Mouse (Mus musculus): Measurements from ENCODE around the gene Palm2. TPM values are rescaled to one million over a fixed set of nuclear protein-coding genes. Genes with fewer than 3 reads are reported as not detected.
A peak's percentile ranks its signal among the peaks of the same experiment; 100 is the strongest.
"Not testable (repeated sequence)": the region's sequence is repeated elsewhere in the genome, so short reads cannot be mapped to it uniquely, and the experiment has no call there.

The Palm2 gene
- polyA plus RNA-seq (2015; fragmentation: Nextera tagmentation; extraction: Ambion mirVana): 2.7 and 2.9 TPM in 2 replicates

GRCm38 (mm10) chr4:57433941-57434704, at the start of gene Palm2:
Palm2 (plus strand) TSS chr4:57434247.
- peak; percentile 78 for ATAC-seq
- H3K4me1 ChIP-seq (ENCODE audit: control insufficient read depth, insufficient read depth, low read length): peaks cover 14% of the 10 kb centered on the region
- H3K36me3 ChIP-seq (ENCODE audit: control insufficient read depth, insufficient read depth, low read length): no peaks in the 10 kb centered on the region
- H3K9ac ChIP-seq (ENCODE audit: low read depth, low read length): peak within 1 kb of the TSS; percentile 66
- under 1% methylated on average over 67 of the region's 67 CpGs for WGBS
- peak within 1 kb of the TSS; percentile 67 for H3K4me3 ChIP-seq (ENCODE audit: low read length)
- H3K4me2 ChIP-seq (ENCODE audit: low read depth, low read length): peak within 1 kb of the TSS; percentile 100
- peaks cover 17% of the 10 kb centered on the region for H3K27me3 ChIP-seq (replicated peaks; ENCODE audit: control insufficient read depth, insufficient read depth, low read length)
- no peaks in the 10 kb centered on the region for H3K9me3 ChIP-seq (ENCODE audit: control insufficient read depth, low read length)
- no peak within 1 kb of the TSS for H3K27ac ChIP-seq (ENCODE audit: low read length)

- no peaks in the 10 kb centered on the region for H3K9me3 ChIP-seq (ENCODE audit: control insufficient read depth, low read length)
Measured at GRCm38 (mm10) chr4:57384355-57384754, 49.7 kb upstream of the Palm2 start.

DNA sequence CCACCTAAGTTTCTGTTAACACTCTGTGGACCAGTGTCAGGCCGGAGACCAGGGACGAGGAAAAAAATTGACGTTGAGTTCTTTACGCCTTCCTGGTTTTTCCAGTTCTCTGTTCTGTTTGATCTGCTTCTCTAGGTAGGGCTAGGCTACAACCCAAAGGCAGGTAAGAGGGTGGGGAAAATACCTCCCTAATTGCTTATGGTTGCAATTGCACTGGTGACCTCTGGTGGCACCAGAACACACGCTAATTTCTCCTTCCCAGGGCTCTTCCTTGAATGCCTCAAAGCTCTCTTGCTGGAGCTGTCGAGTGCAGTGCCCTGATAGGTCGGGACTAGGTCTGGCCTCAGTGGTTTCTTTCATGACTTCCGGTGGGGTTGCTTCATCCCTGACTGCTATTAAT, 42.9 kb upstream of the Palm2 start:
- Histone ChIP-seq H3K27ac (ENCODE audit: low read length) (no peak overlapping the region), H3K4me3 (ENCODE audit: low read length) (no peak overlapping the region), H3K4me1 (ENCODE audit: control insufficient read depth, insufficient read depth, low read length) (no peaks in the 10 kb centered on the region), H3K9ac (ENCODE audit: low read depth, low read length) (no peak overlapping the region), H3K9me3 (ENCODE audit: control insufficient read depth, low read length) (no peaks in the 10 kb centered on the region), H3K27me3 (replicated peaks; ENCODE audit: control insufficient read depth, insufficient read depth, low read length) (no peaks in the 10 kb centered on the region), H3K36me3 (ENCODE audit: control insufficient read depth, insufficient read depth, low read length) (no peaks in the 10 kb centered on the region), H3K4me2 (ENCODE audit: low read depth, low read length) (no peak overlapping the region)
- peak; percentile 52; the same call in 1 of the 2 replicates for ATAC-seq
- WGBS: 48% methylated on average over 8 of the region's 8 CpGs

More at GRCm38 (mm10) chr4:57384355-57384754, 49.7 kb upstream of the Palm2 start:
- no peak for ATAC-seq
- H3K9ac ChIP-seq (ENCODE audit: low read depth, low read length): no peak overlapping the region
- 92% methylated on average over 2 of the region's 2 CpGs for WGBS
- H3K4me1 ChIP-seq (ENCODE audit: control insufficient read depth, insufficient read depth, low read length): no peaks in the 10 kb centered on the region
- no peak overlapping the region for H3K4me2 ChIP-seq (ENCODE audit: low read depth, low read length)
- H3K27me3 ChIP-seq (replicated peaks; ENCODE audit: control insufficient read depth, insufficient read depth, low read length): no peaks in the 10 kb centered on the region
- no peaks in the 10 kb centered on the region for H3K36me3 ChIP-seq (ENCODE audit: control insufficient read depth, insufficient read depth, low read length)
- H3K4me3 ChIP-seq (ENCODE audit: low read length): no peak overlapping the region
- no peak overlapping the region for H3K27ac ChIP-seq (ENCODE audit: low read length)

DNA sequence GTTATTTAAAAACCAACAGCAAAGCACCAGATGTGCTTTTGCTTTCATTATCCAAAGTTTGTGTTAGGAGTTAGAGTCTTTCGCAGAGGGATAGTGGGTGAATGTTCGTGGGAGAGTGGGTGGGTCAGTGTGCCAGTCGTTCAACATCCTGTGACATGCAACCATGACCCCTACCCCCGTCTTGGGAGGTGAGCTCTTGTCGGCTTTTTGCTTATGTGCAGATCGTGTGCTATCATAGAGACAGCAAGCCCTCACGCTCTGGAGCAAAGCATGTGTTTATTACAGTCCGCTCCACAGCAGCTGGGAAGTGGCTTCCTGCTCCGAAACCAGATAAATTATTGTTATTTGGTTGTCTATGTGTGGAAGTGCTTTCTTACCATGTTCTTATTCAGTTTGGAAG, 37.6 kb upstream of the Palm2 start:
- H3K27me3 ChIP-seq (replicated peaks; ENCODE audit: control insufficient read depth, insufficient read depth, low read length): no peaks in the 10 kb centered on the region
- H3K27ac ChIP-seq (ENCODE audit: low read length): no peak overlapping the region
- H3K4me2 ChIP-seq (ENCODE audit: low read depth, low read length): no peak overlapping the region
- ATAC-seq: no peak
- no peaks in the 10 kb centered on the region for H3K4me1 ChIP-seq (ENCODE audit: control insufficient read depth, insufficient read depth, low read length)
- H3K9ac ChIP-seq (ENCODE audit: low read depth, low read length): no peak overlapping the region
- H3K9me3 ChIP-seq (ENCODE audit: control insufficient read depth, low read length): no peaks in the 10 kb centered on the region
- WGBS: 48% methylated on average over 9 of the region's 9 CpGs
- H3K4me3 ChIP-seq (ENCODE audit: low read length): 0 out of 2 replicates have a peak overlapping the region, but pooled peaks have one; percentile 6
- H3K36me3 ChIP-seq (ENCODE audit: control insufficient read depth, insufficient read depth, low read length): no peaks in the 10 kb centered on the region

DNA sequence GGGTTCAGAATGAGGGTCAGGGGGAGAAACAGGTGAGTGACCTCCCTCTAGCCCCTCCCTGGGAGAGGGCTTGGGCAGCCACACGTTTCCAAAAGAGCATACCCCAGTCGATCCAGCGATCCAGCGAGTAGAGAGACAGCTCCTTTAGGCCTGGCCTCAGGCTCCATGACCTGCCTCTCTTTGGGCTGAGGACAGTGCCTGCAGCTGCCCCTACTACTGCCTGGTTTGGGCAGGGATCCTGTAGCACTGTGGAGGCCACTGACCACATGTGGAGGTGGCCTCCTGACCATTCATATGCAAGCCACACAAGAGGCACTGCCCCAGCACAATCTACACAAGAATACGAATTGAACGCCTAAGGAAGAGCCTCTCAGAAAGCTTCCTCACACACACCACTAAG, 21.7 kb upstream of the Palm2 start:
- H3K4me1 ChIP-seq (ENCODE audit: control insufficient read depth, insufficient read depth, low read length); ATAC-seq; H3K9me3 ChIP-seq (ENCODE audit: control insufficient read depth, low read length); H3K27ac ChIP-seq (ENCODE audit: low read length); H3K27me3 ChIP-seq (replicated peaks; ENCODE audit: control insufficient read depth, insufficient read depth, low read length); H3K36me3 ChIP-seq (ENCODE audit: control insufficient read depth, insufficient read depth, low read length); H3K9ac ChIP-seq (ENCODE audit: low read depth, low read length); H3K4me3 ChIP-seq (ENCODE audit: low read length); H3K4me2 ChIP-seq (ENCODE audit: low read depth, low read length): not testable (repeated sequence)
- WGBS: 58% methylated on average over 6 of the region's 6 CpGs

GRCm38 (mm10) chr4:57413016-57413415, 21.0 kb upstream of the Palm2 start:
- Histone ChIP-seq H3K27ac (ENCODE audit: low read length) (no peak overlapping the region), H3K9ac (ENCODE audit: low read depth, low read length) (no peak overlapping the region), H3K4me3 (ENCODE audit: low read length) (no peak overlapping the region), H3K36me3 (ENCODE audit: control insufficient read depth, insufficient read depth, low read length) (no peaks in the 10 kb centered on the region), H3K27me3 (replicated peaks; ENCODE audit: control insufficient read depth, insufficient read depth, low read length) (no peaks in the 10 kb centered on the region), H3K9me3 (ENCODE audit: control insufficient read depth, low read length) (no peaks in the 10 kb centered on the region), H3K4me1 (ENCODE audit: control insufficient read depth, insufficient read depth, low read length) (no peaks in the 10 kb centered on the region), H3K4me2 (ENCODE audit: low read depth, low read length) (no peak overlapping the region)
- 49% methylated on average over 7 of the region's 7 CpGs for WGBS
- ATAC-seq: no peak

- H3K4me3 ChIP-seq (ENCODE audit: low read length); H3K9me3 ChIP-seq (ENCODE audit: control insufficient read depth, low read length); H3K4me1 ChIP-seq (ENCODE audit: control insufficient read depth, insufficient read depth, low read length); H3K36me3 ChIP-seq (ENCODE audit: control insufficient read depth, insufficient read depth, low read length); H3K4me2 ChIP-seq (ENCODE audit: low read depth, low read length); ATAC-seq; H3K27me3 ChIP-seq (replicated peaks; ENCODE audit: control insufficient read depth, insufficient read depth, low read length); H3K9ac ChIP-seq (ENCODE audit: low read depth, low read length); H3K27ac ChIP-seq (ENCODE audit: low read length): not testable (repeated sequence)
- 88% methylated on average over 11 of the region's 11 CpGs for WGBS
Measured at GRCm38 (mm10) chr4:57413670-57414069, 20.4 kb upstream of the Palm2 start.

- Histone ChIP-seq H3K27me3 (replicated peaks; ENCODE audit: control insufficient read depth, insufficient read depth, low read length) (no peaks in the 10 kb centered on the region), H3K27ac (ENCODE audit: low read length) (no peak overlapping the region), H3K4me1 (ENCODE audit: control insufficient read depth, insufficient read depth, low read length) (no peaks in the 10 kb centered on the region), H3K9me3 (ENCODE audit: control insufficient read depth, low read length) (no peaks in the 10 kb centered on the region), H3K4me3 (ENCODE audit: low read length) (no peak overlapping the region), H3K36me3 (ENCODE audit: control insufficient read depth, insufficient read depth, low read length) (no peaks in the 10 kb centered on the region), H3K4me2 (ENCODE audit: low read depth, low read length) (no peak overlapping the region), H3K9ac (ENCODE audit: low read depth, low read length) (no peak overlapping the region)
- no peak for ATAC-seq
- 84% methylated on average over 7 of the region's 7 CpGs for WGBS
Measured at GRCm38 (mm10) chr4:57424011-57424410, 10.0 kb upstream of the Palm2 start.

DNA sequence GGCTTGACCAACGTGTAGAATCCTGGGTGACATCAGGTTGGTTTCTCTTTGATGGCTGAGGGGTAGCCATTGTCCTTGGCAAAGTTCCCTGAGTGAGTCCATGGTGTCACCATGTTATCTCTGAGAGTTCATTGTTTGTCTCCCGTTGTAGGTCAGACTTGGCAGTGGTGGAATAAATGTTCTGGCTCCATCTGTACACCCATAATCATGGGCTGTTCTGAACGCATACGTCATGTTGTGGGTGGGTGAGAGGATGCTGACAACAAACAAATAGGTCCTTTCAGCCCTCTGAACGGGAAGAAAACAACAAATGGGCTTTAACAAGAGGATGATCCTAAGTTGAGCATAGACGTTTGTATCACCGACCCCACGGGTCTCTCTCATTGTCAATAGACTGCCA, 5.7 kb upstream of the Palm2 start:
- WGBS: 73% methylated on average over 8 of the region's 8 CpGs
- H3K9me3 ChIP-seq (ENCODE audit: control insufficient read depth, low read length): no peaks in the 10 kb centered on the region
- ATAC-seq: no peak
- H3K27me3 ChIP-seq (replicated peaks; ENCODE audit: control insufficient read depth, insufficient read depth, low read length): no peaks in the 10 kb centered on the region; the same call in none of the 2 replicates
- H3K4me1 ChIP-seq (ENCODE audit: control insufficient read depth, insufficient read depth, low read length): peaks cover under 1% of the 10 kb centered on the region; the same call in 1 of the 2 replicates
- no peak overlapping the region for H3K9ac ChIP-seq (ENCODE audit: low read depth, low read length)
- no peak overlapping the region for H3K27ac ChIP-seq (ENCODE audit: low read length)
- H3K4me2 ChIP-seq (ENCODE audit: low read depth, low read length): no peak overlapping the region
- H3K4me3 ChIP-seq (ENCODE audit: low read length): no peak overlapping the region
- no peaks in the 10 kb centered on the region for H3K36me3 ChIP-seq (ENCODE audit: control insufficient read depth, insufficient read depth, low read length)

All from intestine, embryonic 16.5 days (tissue).